Mouse (Mus musculus) heart, adult 2 months (tissue): ENCODE data around the gene Rad51ap2.

ENCODE experiments used
- CTCF ChIP-seq: fragments of 200-600 bp; IDR thresholded peaks from 2 replicates; pipeline ENCODE4 v1.8.1; 2022; ENCODE audit warnings: antibody characterized with exemption, mild to moderate bottlenecking, moderate library complexity
- POLR2A ChIP-seq: fragments of 200-500 bp; IDR thresholded peaks from 2 replicates; pipeline ENCODE4 v1.6.1; 2011; ENCODE audit warnings: mild to moderate bottlenecking, low read depth, low read length, control low read depth; ENCODE audit not compliant: insufficient read depth

DNA sequence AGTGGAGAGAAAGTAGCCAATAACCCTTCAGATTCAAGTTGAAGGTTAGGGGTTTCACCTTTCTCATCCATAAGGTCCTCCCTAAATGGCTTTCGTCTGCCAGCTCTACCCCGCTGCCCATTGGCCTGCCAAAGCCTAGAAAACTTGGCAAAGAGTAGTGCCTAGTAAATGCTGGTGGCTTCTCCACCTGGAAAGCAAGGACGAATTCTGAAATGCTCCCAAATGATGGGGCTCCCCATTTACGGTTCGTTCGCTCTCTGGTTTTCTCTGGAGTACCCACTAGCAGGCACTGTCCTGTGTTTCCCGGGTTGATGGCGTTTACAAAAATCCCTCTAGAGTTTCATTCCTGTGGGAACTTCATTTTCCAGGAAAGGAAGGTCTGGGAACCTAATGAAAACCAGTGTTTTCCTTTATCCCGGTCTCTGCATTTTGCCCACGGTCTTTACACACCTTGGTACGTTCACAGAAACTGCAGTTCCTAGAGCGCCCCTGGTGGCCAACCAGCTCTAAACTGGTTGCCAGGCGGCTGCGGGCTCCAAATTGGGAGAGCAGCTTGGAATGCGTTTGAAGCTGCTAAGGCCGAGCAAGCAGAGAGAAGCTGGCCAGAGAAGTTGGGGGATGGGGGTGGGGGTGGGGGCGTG lies 18.5 kb upstream of the Rad51ap2 start:
- TF ChIP-seq CTCF (peak; percentile 73), POLR2A (no peak)
